Mouse (Mus musculus): ENCODE measurements around the gene Esyt1. TPM values are rescaled to one million over a fixed set of nuclear protein-coding genes. Genes with fewer than 3 reads are reported as not detected.
"Not testable (repeated sequence)": the region's sequence is repeated elsewhere in the genome, so short reads cannot be mapped to it uniquely, and the experiment has no call there.

The Esyt1 gene
- total RNA-seq (2015; ENCODE audit: low replicate concordance) (23.4 and 27.2 TPM in 2 replicates), total RNA-seq (2017; ENCODE audit: low replicate concordance) (29.7 and 30.8 TPM in 2 replicates)

DNA sequence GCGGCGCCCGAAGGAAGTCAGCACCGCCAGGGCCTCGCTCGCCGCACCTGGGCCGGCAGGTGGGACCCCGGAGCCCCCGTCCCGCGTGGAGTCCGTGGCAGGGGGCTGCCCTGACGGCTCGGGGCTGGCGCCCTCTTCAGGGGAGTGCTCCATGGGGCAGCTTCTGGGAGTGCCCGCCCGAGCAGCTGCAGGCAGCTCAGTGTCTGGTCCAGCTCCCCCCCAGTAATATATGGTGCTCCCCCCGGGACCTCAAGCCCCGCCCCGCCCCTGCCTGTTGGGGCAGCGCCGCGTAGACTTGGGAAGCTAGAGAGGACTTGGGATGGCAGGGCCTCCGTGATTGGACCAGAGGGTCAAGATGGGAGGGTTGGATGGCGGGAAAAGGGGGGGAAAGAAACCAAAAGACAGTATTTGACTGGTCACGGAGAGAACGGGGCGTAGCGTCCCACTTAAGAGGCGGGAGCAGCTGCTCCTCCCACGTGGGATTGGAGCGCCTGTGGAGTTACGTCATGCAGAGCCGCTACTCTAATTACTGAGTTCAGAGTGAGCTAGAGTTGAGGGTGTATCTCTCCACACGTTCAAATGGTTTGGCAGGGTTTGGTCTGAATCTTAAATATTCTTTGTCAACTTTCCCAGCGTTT lies at the start of gene Esyt1:
Gene Esyt1 (minus strand): TSS at position 201 of the 638 bp plus-strand sequence.
- peak; percentile 90 for ATAC-seq (replicated peaks; ENCODE audit: low FRiP score, poor library complexity, severe bottlenecking)

DNA sequence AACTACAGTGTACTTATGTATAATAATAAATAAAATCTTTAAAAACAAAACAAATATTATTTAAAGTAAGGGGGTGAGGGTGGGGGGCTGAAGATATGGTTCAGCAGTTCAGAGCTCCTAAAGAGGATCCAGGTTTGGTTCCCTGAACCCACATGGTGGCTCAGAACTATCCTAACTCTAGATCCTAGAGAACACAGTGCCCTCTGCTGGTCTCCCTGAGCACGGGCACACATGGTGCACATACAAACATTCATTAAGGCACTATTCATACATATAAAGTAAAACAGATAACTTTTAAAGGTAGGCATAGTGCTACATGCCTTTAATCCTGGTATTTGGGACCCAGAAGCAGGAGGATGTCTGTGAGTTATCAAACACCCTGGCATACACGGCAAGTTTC lies 49.4 kb upstream of the Esyt1 start:
- peak; percentile 63 for ATAC-seq (replicated peaks; ENCODE audit: low FRiP score, poor library complexity, severe bottlenecking)

DNA sequence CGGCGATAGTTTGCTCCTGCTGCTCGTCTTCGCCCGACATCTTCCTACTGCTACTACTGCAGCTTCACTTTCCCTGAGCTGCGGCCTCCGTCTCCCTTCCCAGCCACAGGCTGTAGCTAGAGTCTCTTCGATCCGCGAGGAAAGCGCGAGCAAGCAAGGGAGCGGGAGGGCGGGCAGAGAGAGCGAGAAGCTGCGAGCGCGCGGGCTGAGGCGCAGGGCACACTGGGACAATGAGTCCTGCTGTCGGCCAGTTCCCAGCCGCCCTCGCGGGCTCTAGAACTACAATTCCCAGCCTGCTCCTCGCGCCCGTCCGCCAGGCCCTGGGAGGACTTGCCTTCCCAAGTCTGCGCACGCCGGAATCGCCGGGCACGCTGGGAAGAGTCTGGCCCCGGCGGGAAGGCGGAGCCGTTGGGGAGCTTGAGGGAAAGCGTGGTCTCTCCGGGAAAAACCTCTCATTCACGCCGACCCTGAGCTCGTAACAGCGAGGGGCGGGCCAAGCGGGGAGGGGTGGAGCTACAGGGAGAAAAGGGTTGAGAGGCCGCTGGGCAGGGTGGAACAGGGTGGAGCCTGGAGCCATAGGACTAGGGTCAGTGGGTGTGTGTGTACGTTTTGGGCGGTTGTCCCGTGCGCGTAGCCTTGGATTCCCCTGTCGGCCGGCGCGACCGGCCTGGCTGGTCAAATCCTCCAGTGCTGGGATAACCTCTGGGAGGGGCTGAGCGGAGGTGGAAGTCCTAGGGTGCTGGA lies 40.3 kb upstream of the Esyt1 start, which contains the start of gene Pa2g4:
Gene Pa2g4 (minus strand): TSS at position 200 of the 744 bp plus-strand sequence.
- ATAC-seq (replicated peaks; ENCODE audit: low FRiP score, poor library complexity, severe bottlenecking), result peak; percentile 92

DNA sequence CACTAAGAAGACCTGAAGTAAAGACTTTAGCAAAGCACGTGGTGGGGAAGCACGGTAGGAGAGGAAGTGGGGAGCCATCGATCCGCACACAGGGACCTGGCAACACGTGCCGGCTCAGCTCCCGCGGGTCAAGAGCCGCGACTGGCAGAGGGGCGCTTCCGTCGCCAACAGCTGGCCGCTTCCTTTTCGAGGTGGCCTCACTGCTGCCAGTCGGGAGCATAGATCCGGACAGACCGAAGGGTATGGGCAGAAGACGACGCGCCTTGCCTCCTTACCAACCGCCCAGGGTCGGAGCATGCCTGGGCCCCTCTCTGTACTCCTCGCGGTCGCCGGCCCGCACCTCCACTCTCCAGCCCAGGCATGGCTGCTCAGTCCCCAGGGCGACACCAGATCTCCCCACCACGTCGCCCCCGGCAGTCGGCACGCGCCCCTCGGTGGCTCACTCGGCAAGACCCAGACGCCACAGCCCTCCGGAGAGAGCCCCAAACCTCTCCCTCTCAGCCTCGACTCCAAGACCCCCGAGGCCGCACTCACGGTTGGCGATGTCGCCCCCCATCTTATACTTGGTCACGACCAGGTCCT lies 39.6 kb upstream of the Esyt1 start:
- ATAC-seq (replicated peaks; ENCODE audit: low FRiP score, poor library complexity, severe bottlenecking), result peak; percentile 37

DNA sequence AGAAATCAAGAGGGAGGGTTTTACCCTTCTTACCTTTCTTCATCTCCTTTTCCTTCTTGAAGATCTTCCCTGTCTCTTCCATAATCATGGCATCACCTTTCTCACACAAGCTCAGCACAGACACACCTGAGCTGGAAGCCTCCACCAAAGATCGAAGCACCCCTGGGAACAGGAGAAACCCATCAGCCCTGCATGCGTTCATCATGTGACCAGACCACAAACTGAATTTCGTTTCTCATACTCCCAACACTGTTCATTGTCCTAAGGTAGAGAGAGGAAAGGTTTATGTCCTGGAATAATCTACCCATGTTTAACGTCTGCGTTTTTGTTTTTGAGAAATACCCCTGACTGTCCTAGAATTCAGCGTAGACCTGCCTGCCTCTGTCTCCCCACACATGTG lies 37.9 kb upstream of the Esyt1 start:
- no peak for ATAC-seq (replicated peaks; ENCODE audit: low FRiP score, poor library complexity, severe bottlenecking)

DNA sequence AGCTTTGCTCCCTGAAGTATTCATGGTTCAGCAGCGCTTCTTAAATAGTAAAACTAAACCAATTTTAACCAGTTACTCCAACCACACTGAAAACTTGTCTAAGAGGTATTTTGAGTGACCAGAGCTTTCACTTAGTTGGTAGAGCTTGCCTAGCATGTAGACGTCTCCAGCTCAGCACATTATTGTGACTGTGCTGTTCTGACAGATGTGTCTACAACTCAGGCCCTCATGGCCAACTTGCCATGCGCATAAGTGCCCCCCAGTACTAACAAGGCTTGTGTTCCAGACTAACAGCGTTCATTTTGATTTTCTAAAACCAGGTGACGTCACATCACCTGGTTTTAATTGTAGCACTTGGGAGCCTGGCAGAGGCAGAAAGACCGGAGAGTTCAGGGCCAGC lies 31.3 kb upstream of the Esyt1 start:
- ATAC-seq (replicated peaks; ENCODE audit: low FRiP score, poor library complexity, severe bottlenecking), result no peak

DNA sequence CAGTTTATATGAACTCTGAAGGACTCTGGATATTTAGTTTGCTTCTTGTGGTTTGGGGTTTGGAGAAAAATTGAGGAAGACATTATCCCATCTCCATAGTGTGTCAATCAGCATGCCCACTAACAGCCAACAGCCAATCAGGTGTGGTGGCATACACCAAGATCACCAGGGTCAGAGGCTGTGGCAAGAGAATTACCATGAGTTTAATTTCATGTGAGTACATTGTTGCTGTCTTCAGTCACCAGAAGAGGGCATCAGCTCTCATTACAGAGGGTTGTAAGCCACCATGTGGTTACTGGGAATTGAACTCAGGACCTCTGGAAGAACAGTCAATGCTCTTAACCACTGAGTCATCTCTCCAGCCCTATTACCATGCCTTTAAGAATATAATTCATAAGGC lies 30.6 kb upstream of the Esyt1 start:
- ATAC-seq (replicated peaks; ENCODE audit: low FRiP score, poor library complexity, severe bottlenecking), result no peak

DNA sequence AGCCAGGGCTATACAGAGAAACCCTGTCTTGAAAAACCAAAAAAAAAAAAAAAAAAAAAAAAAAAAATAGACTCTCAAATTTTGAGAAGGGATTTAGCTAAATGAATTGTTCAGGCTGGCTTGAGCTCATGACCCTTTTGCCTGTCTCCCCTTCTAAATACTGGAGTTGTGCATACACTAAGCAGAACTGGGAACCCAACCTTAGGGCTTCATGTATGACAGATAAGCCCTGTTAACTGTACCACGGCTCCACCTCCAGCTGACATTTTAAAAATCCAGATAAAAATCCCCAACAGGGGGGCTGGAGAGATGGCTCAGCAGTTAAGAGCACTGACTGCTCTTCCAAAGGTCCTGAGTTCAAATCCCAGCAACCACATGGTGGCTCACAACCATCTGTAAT lies 29.9 kb upstream of the Esyt1 start:
- not testable (repeated sequence) for ATAC-seq (replicated peaks; ENCODE audit: low FRiP score, poor library complexity, severe bottlenecking)

DNA sequence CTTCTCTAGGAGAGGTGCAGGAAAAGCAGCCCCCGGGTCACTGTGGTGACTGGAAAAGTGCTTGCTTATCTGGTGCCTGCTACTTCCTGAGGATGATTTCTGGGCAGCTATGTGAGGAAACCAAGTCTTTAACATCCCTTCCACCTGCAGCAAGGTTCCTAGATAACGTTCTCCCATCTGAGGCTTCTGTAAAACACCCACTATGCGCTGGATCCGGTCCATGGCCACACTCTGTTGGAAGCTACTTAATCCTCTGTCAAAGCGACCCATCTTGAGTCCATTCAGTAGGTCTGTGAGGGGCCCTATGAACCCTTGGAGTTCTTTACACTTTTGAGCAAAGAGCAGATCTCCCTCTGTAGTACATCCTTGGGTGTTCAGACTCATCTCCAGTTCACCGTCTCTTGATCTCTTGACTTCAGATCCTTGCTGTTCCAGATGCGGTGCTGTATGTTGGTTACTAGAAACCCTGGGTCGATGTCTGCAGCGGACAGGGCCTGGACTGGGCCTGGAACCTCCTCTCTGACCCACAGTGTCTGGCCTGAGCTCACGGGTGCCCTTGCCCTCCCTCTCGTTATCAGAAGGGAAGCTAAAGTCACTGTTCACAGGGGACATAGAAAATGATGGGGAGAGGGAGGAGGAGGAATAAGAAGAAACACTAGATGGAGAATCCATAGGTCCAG lies 24.6 kb upstream of the Esyt1 start:
- ATAC-seq (replicated peaks; ENCODE audit: low FRiP score, poor library complexity, severe bottlenecking), result not testable (repeated sequence)

DNA sequence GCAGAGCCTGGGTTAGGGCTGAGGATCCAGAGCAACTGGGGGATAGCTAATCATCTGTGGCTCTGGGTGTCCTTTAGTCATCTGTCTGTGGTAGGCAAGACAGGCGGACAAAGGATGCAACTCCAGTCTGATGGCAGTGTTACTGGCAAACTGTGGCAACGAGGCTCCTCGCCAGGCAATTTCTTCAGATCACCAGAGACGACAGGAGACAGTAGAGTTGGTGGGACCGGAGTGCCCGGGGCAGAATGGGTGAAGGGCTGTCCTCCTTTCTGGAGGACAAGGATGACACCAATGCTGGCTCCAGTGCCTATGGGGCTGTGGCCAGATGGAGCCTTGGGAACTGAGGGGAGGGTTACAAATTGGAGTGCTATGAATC lies 24.0 kb upstream of the Esyt1 start:
- ATAC-seq (replicated peaks; ENCODE audit: low FRiP score, poor library complexity, severe bottlenecking), result not testable (repeated sequence)

DNA sequence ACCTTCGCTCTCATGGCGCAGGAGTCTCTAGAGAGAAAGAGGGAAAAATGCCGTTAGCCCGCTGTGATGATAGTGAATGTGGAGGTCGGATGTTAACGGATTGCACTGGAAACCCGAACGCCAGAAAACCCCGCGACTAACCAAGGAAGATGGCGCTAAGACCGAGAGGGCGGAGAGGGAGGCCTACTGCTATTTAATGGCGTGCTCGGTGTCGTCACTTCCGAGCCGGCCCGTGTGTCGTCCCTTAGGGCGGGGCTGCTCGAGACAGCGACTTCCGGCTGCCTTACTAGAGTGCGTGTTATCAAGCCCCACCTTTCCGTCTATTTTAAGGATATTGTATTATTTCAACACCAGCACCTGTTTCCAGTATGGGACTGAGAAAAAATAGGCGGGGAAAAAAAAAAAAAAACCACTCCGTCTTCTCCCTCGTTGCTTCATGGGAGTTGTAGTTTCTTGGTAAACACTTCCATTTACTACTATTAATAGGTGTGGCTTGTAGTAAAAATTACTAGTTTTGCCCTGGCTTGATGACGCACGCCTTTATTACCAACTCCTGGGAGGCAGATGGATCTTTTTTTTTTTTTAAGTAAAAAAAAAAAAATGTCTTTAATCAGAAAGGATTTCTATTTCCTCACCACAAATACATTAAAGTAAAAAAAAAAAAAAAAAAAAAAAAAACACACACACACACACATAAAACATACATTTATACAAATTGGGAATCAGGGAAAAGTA lies 23.4 kb upstream of the Esyt1 start, which contains the start of gene Rpl41:
Gene Rpl41 (minus strand): TSS at position 359 of the 735 bp plus-strand sequence.
- peak; percentile 79 for ATAC-seq (replicated peaks; ENCODE audit: low FRiP score, poor library complexity, severe bottlenecking)

DNA sequence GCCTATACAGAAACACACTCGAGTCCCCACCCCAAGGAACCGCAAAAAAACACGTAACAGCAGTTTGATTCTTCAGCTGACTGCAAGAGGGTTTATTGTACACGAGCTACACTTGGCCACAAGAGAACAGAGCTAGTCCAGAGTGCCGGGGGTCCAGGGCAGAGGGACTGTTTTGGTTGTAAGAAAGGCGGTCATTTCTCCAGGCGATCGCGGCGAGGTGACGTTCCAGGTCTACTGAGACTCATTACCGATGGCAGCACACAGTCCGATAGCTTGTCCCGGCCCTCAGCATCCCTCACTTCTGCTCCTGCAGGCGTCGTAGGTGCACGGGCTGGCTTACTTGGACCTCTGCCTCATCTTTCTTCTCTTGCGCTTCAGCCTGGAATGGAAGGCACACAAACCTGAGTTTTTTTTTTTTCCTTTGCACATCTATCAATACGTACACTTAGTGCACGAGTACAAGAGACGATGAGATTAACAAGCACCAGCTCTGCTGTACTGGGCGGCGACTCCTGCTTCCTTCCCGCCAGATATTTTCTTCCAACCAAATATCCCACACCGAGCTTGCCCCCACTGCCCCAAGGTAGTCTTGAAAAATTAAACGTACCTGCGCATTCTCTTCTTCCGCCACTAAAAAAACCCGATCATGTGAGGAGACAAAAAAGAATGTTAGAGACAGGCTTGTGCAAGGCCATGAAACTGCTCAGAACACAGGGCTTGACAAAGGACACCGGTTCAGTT lies 22.6 kb upstream of the Esyt1 start:
- ATAC-seq (replicated peaks; ENCODE audit: low FRiP score, poor library complexity, severe bottlenecking), result not testable (repeated sequence)

DNA sequence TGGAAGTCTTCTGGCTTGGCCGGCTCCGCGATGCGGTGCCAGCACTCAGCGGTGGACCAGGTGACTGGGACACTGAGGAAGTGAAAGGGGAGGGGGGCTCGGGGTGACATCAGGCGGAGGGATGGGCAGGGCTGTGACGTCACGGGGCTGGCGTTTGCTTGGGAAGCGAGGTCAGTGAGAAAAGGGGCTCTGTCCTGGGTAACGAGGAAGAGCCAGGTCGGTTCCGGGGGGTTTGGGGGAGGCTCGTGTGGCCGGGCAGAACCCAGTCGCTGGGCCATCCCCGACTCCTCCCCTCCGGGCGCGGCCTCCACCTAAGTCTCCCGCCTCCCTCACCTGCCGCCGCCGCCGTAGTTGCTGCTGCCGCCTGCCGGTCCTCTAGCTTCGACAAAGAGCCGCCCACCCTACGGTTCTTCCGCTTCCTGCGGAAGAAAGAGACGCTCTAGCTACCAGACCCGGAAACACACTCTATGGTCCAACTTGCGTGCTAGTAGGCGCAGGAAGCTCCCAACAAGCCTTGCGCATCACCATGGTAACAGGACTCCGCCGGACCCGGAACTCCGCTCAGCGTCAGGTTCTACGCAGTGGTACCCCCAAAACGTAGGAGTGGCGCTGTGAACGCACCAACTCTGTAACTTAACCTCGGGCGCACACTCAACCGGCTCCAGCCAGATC lies 21.8 kb upstream of the Esyt1 start, which contains the start of gene Zc3h10:
Gene Zc3h10 (minus strand): TSS at position 414 of the 672 bp plus-strand sequence.
- ATAC-seq (replicated peaks; ENCODE audit: low FRiP score, poor library complexity, severe bottlenecking), result peak; percentile 82

DNA sequence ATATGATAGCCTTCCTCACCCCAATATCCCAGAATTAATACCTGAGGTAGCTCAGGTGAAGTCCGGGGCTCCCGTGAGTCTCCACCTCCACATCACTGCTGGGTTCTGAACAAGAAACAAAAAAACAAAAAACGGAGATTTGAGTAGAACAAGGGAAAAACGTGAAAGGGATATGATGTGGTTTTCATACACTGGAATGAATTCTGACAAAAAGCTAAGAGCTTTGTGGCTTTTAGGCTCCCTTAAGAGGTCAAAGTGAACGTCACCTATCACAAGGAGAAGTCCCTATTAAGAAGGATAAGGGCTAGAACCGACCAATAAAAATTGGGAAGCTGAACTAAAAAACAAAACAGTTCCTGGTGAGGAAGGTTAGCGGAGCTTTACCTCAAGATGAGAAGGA lies 21.1 kb upstream of the Esyt1 start:
- no peak for ATAC-seq (replicated peaks; ENCODE audit: low FRiP score, poor library complexity, severe bottlenecking)

DNA sequence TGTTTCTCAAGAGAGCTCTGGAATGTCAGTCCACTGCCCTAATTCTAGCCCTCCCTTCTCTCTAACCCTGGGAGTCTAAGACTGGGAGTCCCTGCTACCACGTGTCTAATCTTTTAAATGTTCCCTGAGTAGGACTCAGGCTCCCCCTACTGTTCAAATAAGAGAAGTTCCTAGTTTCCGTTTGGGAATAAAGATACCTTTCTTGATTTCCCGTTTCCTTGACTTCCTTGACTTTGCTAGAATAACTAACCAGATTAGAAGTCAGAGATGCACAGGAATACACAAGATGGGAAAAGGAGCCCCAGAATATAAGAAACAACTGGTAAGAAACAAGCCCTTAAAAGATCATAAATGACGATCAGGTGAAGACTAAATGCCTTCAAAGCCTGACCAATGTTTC lies 20.7 kb upstream of the Esyt1 start:
- ATAC-seq (replicated peaks; ENCODE audit: low FRiP score, poor library complexity, severe bottlenecking), result peak; percentile 44

DNA sequence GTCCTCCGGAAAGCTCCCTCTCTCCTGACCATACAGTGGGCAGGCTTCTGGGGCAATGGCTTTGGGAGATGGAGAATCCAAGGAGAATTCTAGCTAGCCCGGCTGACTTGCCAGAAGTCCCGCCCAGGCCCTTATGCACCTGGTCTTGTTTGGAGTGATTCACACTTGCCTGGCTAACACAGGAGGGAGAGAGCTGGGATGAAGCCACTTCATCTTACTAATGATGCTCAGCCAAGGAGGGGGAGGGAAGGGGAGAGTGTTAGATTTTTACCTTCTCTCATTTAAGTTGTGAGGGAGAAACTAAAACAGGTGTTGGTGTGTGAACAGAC lies 19.9 kb upstream of the Esyt1 start:
- no peak for ATAC-seq (replicated peaks; ENCODE audit: low FRiP score, poor library complexity, severe bottlenecking)

DNA sequence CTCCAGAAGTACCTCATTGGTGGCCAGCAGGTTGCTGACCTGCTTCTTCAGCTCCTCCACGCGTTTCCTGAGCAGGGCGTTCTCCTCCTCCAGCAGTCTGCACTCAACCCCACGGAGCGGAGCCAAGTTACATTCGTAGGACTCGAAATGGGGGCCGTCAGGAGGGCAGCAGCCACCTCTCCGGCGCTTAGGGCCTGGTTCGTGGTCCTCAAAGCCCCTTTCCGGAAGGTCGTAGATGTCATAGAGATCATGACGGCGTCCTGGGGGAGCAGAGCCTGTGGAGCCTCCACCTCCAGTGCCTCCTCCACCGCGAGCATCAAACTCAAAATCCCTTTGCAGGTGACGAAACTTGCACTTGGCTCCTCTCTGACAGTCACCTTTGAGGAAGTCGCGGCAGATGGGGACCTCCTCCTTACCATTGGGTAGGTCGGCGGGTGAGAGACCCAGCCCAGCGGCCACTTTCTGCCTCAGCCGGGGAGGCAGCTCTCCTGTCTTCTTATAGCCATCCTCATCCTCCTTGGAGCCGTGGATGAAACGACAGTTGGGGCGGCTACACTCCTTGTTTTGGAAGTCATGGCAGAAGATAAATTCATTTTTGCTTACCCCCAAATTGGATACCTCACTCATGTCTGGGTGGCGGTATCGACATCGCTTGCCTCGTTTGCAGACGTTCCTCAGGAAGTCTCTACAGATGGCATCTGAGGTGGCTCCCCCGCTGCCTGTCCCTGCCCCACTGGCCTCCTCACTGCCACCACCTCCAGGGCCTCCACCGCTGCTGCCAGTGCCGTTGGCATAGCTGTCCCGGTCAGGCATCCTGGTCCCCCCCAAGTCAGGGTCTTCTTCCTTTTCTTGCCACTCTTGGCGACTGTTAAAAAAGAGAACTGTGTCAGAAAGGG lies 19.3 kb upstream of the Esyt1 start:
- ATAC-seq (replicated peaks; ENCODE audit: low FRiP score, poor library complexity, severe bottlenecking), result no peak
